Mouse (Mus musculus) ZHBTc4 (cell line): ENCODE data around the gene Hist2h3c2.
"Not testable (repeated sequence)": the region's sequence is repeated elsewhere in the genome, so short reads cannot be mapped to it uniquely, and the experiment has no call there.

Source experiments
- DNase-seq: peaks from one replicate; pipeline ENCODE4 v3.0.0-alpha.2; 2011; ENCODE audit warnings: low read depth, low spot score

Hist2h3c2 gene

GRCm38 (mm10) chr3:96238954-96239793 lies at the start of gene Hist2h3c2:
Hist2h3c2 (minus strand) TSS chr3:96239127.
- not testable (repeated sequence) for DNase-seq

GRCm38 (mm10) chr3:96287334-96287733 lies 48.4 kb upstream of the Hist2h3c2 start:
- DNase-seq = peak; percentile 13

- DNase-seq = peak; percentile 62
Observed at GRCm38 (mm10) chr3:96284457-96284856, 45.5 kb upstream of the Hist2h3c2 start.

- DNase-seq = peak; percentile 58
Observed at GRCm38 (mm10) chr3:96280660-96281059, 41.7 kb upstream of the Hist2h3c2 start.

- DNase-seq = peak; percentile 98
Observed at GRCm38 (mm10) chr3:96277800-96278624, 39.1 kb upstream of the Hist2h3c2 start.

- peak; percentile 79 for DNase-seq
Observed at GRCm38 (mm10) chr3:96277428-96277799, 38.5 kb upstream of the Hist2h3c2 start.

- peak; percentile 68 for DNase-seq
Observed at GRCm38 (mm10) chr3:96273591-96274465, 34.9 kb upstream of the Hist2h3c2 start.

- peak; percentile 98 for DNase-seq
Observed at GRCm38 (mm10) chr3:96269511-96270474, 30.9 kb upstream of the Hist2h3c2 start, which contains the start of gene Hist2h2bb. Hist2h2bb (plus strand) TSS chr3:96269752.

GRCm38 (mm10) chr3:96268776-96269378 lies 29.9 kb upstream of the Hist2h3c2 start:
- DNase-seq = not testable (repeated sequence)

GRCm38 (mm10) chr3:96268051-96268775 lies 29.3 kb upstream of the Hist2h3c2 start, which contains the start of gene Hist2h3b:
Hist2h3b (plus strand) TSS chr3:96268654.
- DNase-seq = peak; percentile 87

GRCm38 (mm10) chr3:96267541-96267940 lies 28.6 kb upstream of the Hist2h3c2 start:
- no peak for DNase-seq

- no peak for DNase-seq
Observed at GRCm38 (mm10) chr3:96266132-96266710, 27.3 kb upstream of the Hist2h3c2 start.

GRCm38 (mm10) chr3:96264404-96264949 lies 25.6 kb upstream of the Hist2h3c2 start:
- DNase-seq = no peak

GRCm38 (mm10) chr3:96263558-96264403 lies 24.9 kb upstream of the Hist2h3c2 start:
- DNase-seq = peak; percentile 69

GRCm38 (mm10) chr3:96262979-96263550 lies 24.1 kb upstream of the Hist2h3c2 start, which contains the start of gene Hist2h4:
Hist2h4 (minus strand) TSS chr3:96263311.
- DNase-seq = peak; percentile 94

GRCm38 (mm10) chr3:96262216-96262875 lies 23.4 kb upstream of the Hist2h3c2 start:
- peak; percentile 91 for DNase-seq
